Mouse (Mus musculus) right cerebral cortex, postnatal 25 days (tissue): ENCODE results near the gene Zc3h14.

Source experiments
- DNase-seq: peaks from one replicate; pipeline ENCODE4 v3.0.0; 2022

Gene Zc3h14

GRCm38 (mm10) chr12:98741011-98741501 is 5.7 kb upstream of the Zc3h14 start:
- no peak for DNase-seq

- DNase-seq = no peak
Observed at GRCm38 (mm10) chr12:98745626-98746025, 1.1 kb upstream of the Zc3h14 start.

- no peak for DNase-seq
Observed at GRCm38 (mm10) chr12:98746131-98746530, 633 bp upstream of the Zc3h14 start.

GRCm38 (mm10) chr12:98747380-98747753 is 603 bp downstream of the Zc3h14 start:
- no peak for DNase-seq

- no peak for DNase-seq
Observed at GRCm38 (mm10) chr12:98757636-98758035, 10.9 kb downstream of the Zc3h14 start.

GRCm38 (mm10) chr12:98759700-98760099 is 12.9 kb downstream of the Zc3h14 start:
- no peak for DNase-seq

- no peak for DNase-seq
Observed at GRCm38 (mm10) chr12:98766241-98766640, 19.5 kb downstream of the Zc3h14 start.

- DNase-seq = no peak
Observed at GRCm38 (mm10) chr12:98777509-98777908, 30.7 kb downstream of the Zc3h14 start.

GRCm38 (mm10) chr12:98779148-98779547 is 32.4 kb downstream of the Zc3h14 start:
- peak; percentile 28 for DNase-seq

GRCm38 (mm10) chr12:98784251-98784650 is 37.5 kb downstream of the Zc3h14 start:
- no peak for DNase-seq

GRCm38 (mm10) chr12:98795731-98796318 is 49.1 kb downstream of the Zc3h14 start:
- DNase-seq = no peak

- DNase-seq = no peak
Observed at GRCm38 (mm10) chr12:98800334-98800733, 53.6 kb downstream of the Zc3h14 start.

- DNase-seq = no peak
Observed at GRCm38 (mm10) chr12:98802245-98802644, 55.5 kb downstream of the Zc3h14 start.

- no peak for DNase-seq
Observed at GRCm38 (mm10) chr12:98804078-98804748, 57.4 kb downstream of the Zc3h14 start.

- no peak for DNase-seq
Observed at GRCm38 (mm10) chr12:98820781-98821180, 74.0 kb downstream of the Zc3h14 start.

- no peak for DNase-seq
Observed at GRCm38 (mm10) chr12:98831122-98831521, 84.4 kb downstream of the Zc3h14 start.

- no peak for DNase-seq
Observed at GRCm38 (mm10) chr12:98832929-98833598, 86.3 kb downstream of the Zc3h14 start.

- DNase-seq = no peak
Observed at GRCm38 (mm10) chr12:98833901-98834300, 87.1 kb downstream of the Zc3h14 start.

GRCm38 (mm10) chr12:98834879-98835278 is 88.1 kb downstream of the Zc3h14 start:
- no peak for DNase-seq

- DNase-seq = no peak
Observed at GRCm38 (mm10) chr12:98835466-98835865, 88.7 kb downstream of the Zc3h14 start.
